Mouse (Mus musculus): ENCODE measurements around the gene Plekhh2. TPM values are rescaled to one million over a fixed set of nuclear protein-coding genes. Genes with fewer than 3 reads are reported as not detected.

The Plekhh2 gene
- polyA plus RNA-seq, 1 experiment from 2014 or later, result 2.6 TPM

- Histone ChIP-seq H3K9me3 (no peaks in the 10 kb centered on the region), H3K27ac (replicated peaks) (no peak overlapping the region), H3K4me2 (no peak overlapping the region), H3K27me3 (replicated peaks) (peaks cover 6% of the 10 kb centered on the region; the same call in 1 of the 2 replicates), H3K36me3 (no peaks in the 10 kb centered on the region), H3K9ac (no peak overlapping the region), H3K4me1 (peaks cover 14% of the 10 kb centered on the region), H3K4me3 (no peak overlapping the region)
- WGBS, result 58% methylated on average over 5 of the region's 5 CpGs
- ATAC-seq (ENCODE audit: extremely low read depth, insufficient number of reproducible peaks, low FRiP score, low TSS enrichment), result no peak
Observed at GRCm38 (mm10) chr17:84515901-84516300, 4.2 kb downstream of the Plekhh2 start.

GRCm38 (mm10) chr17:84519346-84519745 lies 7.7 kb downstream of the Plekhh2 start:
- Histone ChIP-seq H3K9ac (no peak overlapping the region), H3K9me3 (no peaks in the 10 kb centered on the region), H3K36me3 (no peaks in the 10 kb centered on the region), H3K4me1 (no peaks in the 10 kb centered on the region), H3K27me3 (replicated peaks) (no peaks in the 10 kb centered on the region), H3K4me3 (no peak overlapping the region), H3K27ac (replicated peaks) (no peak overlapping the region), H3K4me2 (no peak overlapping the region)
- no peak for ATAC-seq (ENCODE audit: extremely low read depth, insufficient number of reproducible peaks, low FRiP score, low TSS enrichment)
- WGBS, result 64% methylated on average over 3 of the region's 3 CpGs

- H3K27me3 ChIP-seq (replicated peaks), result no peaks in the 10 kb centered on the region
- H3K36me3 ChIP-seq, result no peaks in the 10 kb centered on the region
- ATAC-seq (ENCODE audit: extremely low read depth, insufficient number of reproducible peaks, low FRiP score, low TSS enrichment), result no peak
Observed at GRCm38 (mm10) chr17:84520057-84520456, 8.4 kb downstream of the Plekhh2 start.

GRCm38 (mm10) chr17:84529356-84529755 lies 17.7 kb downstream of the Plekhh2 start:
- H3K4me3 ChIP-seq, result no peak overlapping the region
- ATAC-seq (ENCODE audit: extremely low read depth, insufficient number of reproducible peaks, low FRiP score, low TSS enrichment), result no peak
- peak overlapping the region; percentile 67; the same call in 1 of the 2 replicates for H3K27ac ChIP-seq (replicated peaks)

More at GRCm38 (mm10) chr17:84520057-84520456, 8.4 kb downstream of the Plekhh2 start:
- Histone ChIP-seq H3K4me2 (no peak overlapping the region), H3K27ac (replicated peaks) (no peak overlapping the region), H3K4me3 (no peak overlapping the region), H3K9ac (no peak overlapping the region), H3K4me1 (no peaks in the 10 kb centered on the region), H3K9me3 (no peaks in the 10 kb centered on the region)

GRCm38 (mm10) chr17:84530202-84530796 lies 18.6 kb downstream of the Plekhh2 start:
- 32% methylated on average over 3 of the region's 3 CpGs for WGBS
- no peak for ATAC-seq (ENCODE audit: extremely low read depth, insufficient number of reproducible peaks, low FRiP score, low TSS enrichment)
- 0 out of 2 replicates have a peak overlapping the region, but pooled peaks have one; percentile 33 for H3K9ac ChIP-seq
- no peaks in the 10 kb centered on the region for H3K27me3 ChIP-seq (replicated peaks)
- H3K36me3 ChIP-seq, result no peaks in the 10 kb centered on the region
- H3K4me1 ChIP-seq, result peaks cover 15% of the 10 kb centered on the region
- peak overlapping the region; percentile 66 for H3K27ac ChIP-seq (replicated peaks)
- H3K4me3 ChIP-seq, result no peak overlapping the region
- H3K4me2 ChIP-seq, result peak overlapping the region; percentile 33
- no peaks in the 10 kb centered on the region for H3K9me3 ChIP-seq

More at GRCm38 (mm10) chr17:84529356-84529755, 17.7 kb downstream of the Plekhh2 start:
- Histone ChIP-seq H3K36me3 (no peaks in the 10 kb centered on the region), H3K27me3 (replicated peaks) (no peaks in the 10 kb centered on the region), H3K4me1 (peaks cover 15% of the 10 kb centered on the region), H3K9ac (no peak overlapping the region), H3K9me3 (no peaks in the 10 kb centered on the region), H3K4me2 (no peak overlapping the region)
- 56% methylated on average over 4 of the region's 4 CpGs for WGBS

- 73% methylated on average over 8 of the region's 8 CpGs for WGBS
- H3K9ac ChIP-seq, result no peak overlapping the region
- no peak overlapping the region for H3K4me3 ChIP-seq
- H3K27ac ChIP-seq (replicated peaks), result no peak overlapping the region
- no peaks in the 10 kb centered on the region for H3K9me3 ChIP-seq
- H3K4me2 ChIP-seq, result no peak overlapping the region
- no peaks in the 10 kb centered on the region for H3K36me3 ChIP-seq
- ATAC-seq (ENCODE audit: extremely low read depth, insufficient number of reproducible peaks, low FRiP score, low TSS enrichment), result no peak
- no peaks in the 10 kb centered on the region for H3K27me3 ChIP-seq (replicated peaks)
- peaks cover 15% of the 10 kb centered on the region for H3K4me1 ChIP-seq
Observed at GRCm38 (mm10) chr17:84532909-84533499, 21.3 kb downstream of the Plekhh2 start.

GRCm38 (mm10) chr17:84533841-84534240 lies 22.1 kb downstream of the Plekhh2 start:
- H3K27ac ChIP-seq (replicated peaks), result no peak overlapping the region
- H3K9ac ChIP-seq, result no peak overlapping the region
- H3K9me3 ChIP-seq, result no peaks in the 10 kb centered on the region
- H3K4me1 ChIP-seq, result peaks cover 15% of the 10 kb centered on the region
- H3K4me2 ChIP-seq, result no peak overlapping the region
- no peaks in the 10 kb centered on the region for H3K36me3 ChIP-seq
- WGBS, result 69% methylated on average over 4 of the region's 4 CpGs
- no peak for ATAC-seq (ENCODE audit: extremely low read depth, insufficient number of reproducible peaks, low FRiP score, low TSS enrichment)
- no peak overlapping the region for H3K4me3 ChIP-seq
- H3K27me3 ChIP-seq (replicated peaks), result no peaks in the 10 kb centered on the region

GRCm38 (mm10) chr17:84534632-84535031 lies 22.9 kb downstream of the Plekhh2 start:
- H3K4me1 ChIP-seq, result peaks cover 11% of the 10 kb centered on the region
- H3K9ac ChIP-seq, result no peak overlapping the region
- no peaks in the 10 kb centered on the region for H3K27me3 ChIP-seq (replicated peaks)
- H3K27ac ChIP-seq (replicated peaks), result no peak overlapping the region
- H3K4me2 ChIP-seq, result no peak overlapping the region
- no peaks in the 10 kb centered on the region for H3K9me3 ChIP-seq
- H3K36me3 ChIP-seq, result no peaks in the 10 kb centered on the region
- no peak for ATAC-seq (ENCODE audit: extremely low read depth, insufficient number of reproducible peaks, low FRiP score, low TSS enrichment)
- H3K4me3 ChIP-seq, result no peak overlapping the region
- WGBS, result 79% methylated on average over 2 of the region's 2 CpGs

- WGBS, result 77% methylated on average over 4 of the region's 4 CpGs
- no peaks in the 10 kb centered on the region for H3K27me3 ChIP-seq (replicated peaks)
- H3K4me3 ChIP-seq, result no peak overlapping the region
- no peak overlapping the region for H3K27ac ChIP-seq (replicated peaks)
- peaks cover 7% of the 10 kb centered on the region for H3K4me1 ChIP-seq
- no peaks in the 10 kb centered on the region for H3K9me3 ChIP-seq
- ATAC-seq (ENCODE audit: extremely low read depth, insufficient number of reproducible peaks, low FRiP score, low TSS enrichment), result no peak
- H3K9ac ChIP-seq, result no peak overlapping the region
- H3K36me3 ChIP-seq, result no peaks in the 10 kb centered on the region
- no peak overlapping the region for H3K4me2 ChIP-seq
Observed at GRCm38 (mm10) chr17:84535226-84535625, 23.5 kb downstream of the Plekhh2 start.

- no peak overlapping the region for H3K27ac ChIP-seq (replicated peaks)
- no peak overlapping the region for H3K9ac ChIP-seq
- H3K4me3 ChIP-seq, result no peak overlapping the region
- no peaks in the 10 kb centered on the region for H3K9me3 ChIP-seq
- no peaks in the 10 kb centered on the region for H3K36me3 ChIP-seq
- no peaks in the 10 kb centered on the region for H3K27me3 ChIP-seq (replicated peaks)
- WGBS, result 82% methylated on average over 6 of the region's 6 CpGs
- no peak for ATAC-seq (ENCODE audit: extremely low read depth, insufficient number of reproducible peaks, low FRiP score, low TSS enrichment)
- H3K4me1 ChIP-seq, result no peaks in the 10 kb centered on the region
- no peak overlapping the region for H3K4me2 ChIP-seq
Observed at GRCm38 (mm10) chr17:84537301-84537700, 25.6 kb downstream of the Plekhh2 start.

- Histone ChIP-seq H3K27me3 (replicated peaks) (no peaks in the 10 kb centered on the region), H3K9ac (no peak overlapping the region), H3K9me3 (peaks cover 4% of the 10 kb centered on the region; the same call in 1 of the 2 replicates), H3K4me3 (no peak overlapping the region), H3K27ac (replicated peaks) (no peak overlapping the region), H3K4me1 (no peaks in the 10 kb centered on the region), H3K4me2 (no peak overlapping the region), H3K36me3 (peaks cover 5% of the 10 kb centered on the region; the same call in 1 of the 2 replicates)
- 86% methylated on average over 3 of the region's 3 CpGs for WGBS
- no peak for ATAC-seq (ENCODE audit: extremely low read depth, insufficient number of reproducible peaks, low FRiP score, low TSS enrichment)
Observed at GRCm38 (mm10) chr17:84537966-84538365, 26.3 kb downstream of the Plekhh2 start.

GRCm38 (mm10) chr17:84540603-84541002 lies 28.9 kb downstream of the Plekhh2 start:
- 75% methylated on average over 8 of the region's 8 CpGs for WGBS
- Histone ChIP-seq H3K9ac (no peak overlapping the region), H3K4me1 (no peaks in the 10 kb centered on the region), H3K4me2 (no peak overlapping the region), H3K27me3 (replicated peaks) (no peaks in the 10 kb centered on the region), H3K36me3 (peaks cover 6% of the 10 kb centered on the region; the same call in 1 of the 2 replicates), H3K27ac (replicated peaks) (no peak overlapping the region), H3K9me3 (peaks cover 4% of the 10 kb centered on the region; the same call in 1 of the 2 replicates), H3K4me3 (no peak overlapping the region)
- ATAC-seq (ENCODE audit: extremely low read depth, insufficient number of reproducible peaks, low FRiP score, low TSS enrichment), result no peak

All from heart, embryonic 13.5 days (tissue).